Mouse (Mus musculus): ENCODE data around the gene Cabp4.

- TF ChIP-seq CTCF (IDR thresholded peaks at IDR 0.05) (no peak), EP300 (IDR thresholded peaks at IDR 0.05; ENCODE audit: insufficient read depth, low read depth, low read length) (no peak), POLR2A (IDR thresholded peaks at IDR 0.05; ENCODE audit: insufficient read depth, low read depth, low read length) (no peak)
Measured at GRCm38 (mm10) chr19:4180411-4180810, 36.6 kb upstream of the Cabp4 start.
